Mouse (Mus musculus): Measurements from ENCODE around the gene Bcl2l12. TPM values are rescaled to one million over a fixed set of nuclear protein-coding genes. Genes with fewer than 3 reads are reported as not detected.
A peak's percentile ranks its signal among the peaks of the same experiment; 100 is the strongest.

Bcl2l12 gene
- polyA plus RNA-seq, 1 experiment from 2014 or later = 54.7 TPM

DNA sequence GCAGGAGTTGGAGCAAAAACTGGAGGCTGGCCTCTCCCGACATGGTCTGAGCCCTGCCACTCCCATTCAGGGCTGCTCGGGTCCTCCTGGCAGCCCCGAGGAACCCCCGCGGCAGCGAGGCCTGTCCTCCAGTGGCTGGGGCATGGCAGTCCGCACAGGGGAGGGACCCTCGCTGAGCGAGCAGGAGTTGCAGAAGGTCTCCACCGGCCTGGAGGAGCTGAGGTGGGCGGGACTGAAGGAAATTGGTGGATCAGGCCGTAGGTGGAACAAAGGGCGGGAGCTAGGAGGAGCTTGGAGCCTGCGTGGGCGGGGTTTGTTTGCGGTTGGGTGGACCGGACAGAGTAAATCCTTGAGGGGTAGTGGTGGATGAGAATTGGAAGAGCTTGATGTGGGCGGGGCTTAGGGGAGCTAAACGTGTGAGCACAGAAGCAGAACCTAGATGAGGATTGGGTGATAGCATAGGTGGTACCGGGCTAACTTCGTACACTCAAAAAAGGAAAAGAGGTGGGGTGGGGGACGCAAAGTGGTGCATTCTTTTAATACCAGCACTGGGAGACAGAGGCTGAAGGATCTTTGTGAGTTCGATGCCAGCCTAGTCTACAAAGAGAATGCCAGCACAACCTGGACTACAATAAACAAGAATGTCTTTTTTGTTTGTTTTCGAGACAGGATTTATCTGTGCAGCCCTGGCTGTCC, 45.8 kb downstream of the Bcl2l12 start:
- WGBS = 7% methylated on average over 24 of the region's 24 CpGs
- peaks cover 13% of the 10 kb centered on the region; the same call in 1 of the 2 replicates for H3K4me1 ChIP-seq
- H3K9me3 ChIP-seq = no peaks in the 10 kb centered on the region
- ATAC-seq (ENCODE audit: low FRiP score, low read depth) = peak; percentile 79
- peak overlapping the region; percentile 46 for H3K4me3 ChIP-seq
- peak overlapping the region; percentile 20; the same call in 1 of the 2 replicates for H3K27ac ChIP-seq (replicated peaks)
- no peaks in the 10 kb centered on the region for H3K36me3 ChIP-seq
- peaks cover 44% of the 10 kb centered on the region for H3K27me3 ChIP-seq
- peak overlapping the region; percentile 73 for H3K4me2 ChIP-seq (replicated peaks)
- H3K9ac ChIP-seq (replicated peaks) = peak overlapping the region; percentile 57

- Histone ChIP-seq H3K4me3 (peak overlapping the region; percentile 46), H3K9me3 (no peaks in the 10 kb centered on the region), H3K9ac (replicated peaks) (0 out of 2 replicates have a peak overlapping the region, but pooled peaks have one; percentile 57), H3K4me1 (peaks cover 13% of the 10 kb centered on the region; the same call in 1 of the 2 replicates), H3K36me3 (no peaks in the 10 kb centered on the region), H3K27ac (replicated peaks) (no peak overlapping the region), H3K4me2 (replicated peaks) (peak overlapping the region; percentile 73), H3K27me3 (peaks cover 44% of the 10 kb centered on the region)
- 0% methylated on average over 10 of the region's 10 CpGs for WGBS
- peak; percentile 32 for ATAC-seq (ENCODE audit: low FRiP score, low read depth)
Measured at GRCm38 (mm10) chr7:44951960-44952359, 46.6 kb downstream of the Bcl2l12 start.

GRCm38 (mm10) chr7:44949922-44950321, 48.6 kb downstream of the Bcl2l12 start:
- Histone ChIP-seq H3K27ac (replicated peaks) (no peak overlapping the region), H3K36me3 (no peaks in the 10 kb centered on the region), H3K4me2 (replicated peaks) (no peak overlapping the region), H3K4me3 (no peak overlapping the region), H3K27me3 (peaks cover 44% of the 10 kb centered on the region), H3K9ac (replicated peaks) (no peak overlapping the region), H3K4me1 (peaks cover 13% of the 10 kb centered on the region; the same call in 1 of the 2 replicates), H3K9me3 (no peaks in the 10 kb centered on the region)
- ATAC-seq (ENCODE audit: low FRiP score, low read depth) = no peak
- 76% methylated on average over 6 of the region's 6 CpGs for WGBS

DNA sequence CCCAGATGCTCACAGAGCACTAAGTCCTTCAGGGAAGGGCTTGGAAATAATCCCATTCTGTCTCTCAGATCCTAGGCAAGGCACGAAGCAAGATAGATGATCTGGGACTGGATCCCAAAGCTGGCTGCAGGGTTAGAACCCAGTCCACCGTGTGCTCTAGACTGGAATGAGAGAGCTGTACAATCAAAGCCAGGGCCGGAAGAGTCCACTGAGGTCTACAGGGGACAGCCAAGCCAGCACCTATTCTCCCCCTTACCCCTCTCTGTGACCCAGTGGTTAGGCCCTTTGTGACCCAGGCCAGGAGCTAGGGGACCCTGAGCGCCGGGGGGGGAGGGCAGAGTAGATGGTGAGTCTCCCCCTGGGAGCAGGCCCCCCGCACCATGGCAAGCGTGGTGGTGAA, 55.6 kb downstream of the Bcl2l12 start, which contains the start of gene Tsks:
Tsks (plus strand) TSS at position 301 of the 400 bp plus-strand sequence.
- Histone ChIP-seq H3K4me2 (replicated peaks) (no peak within 1 kb of the TSS), H3K4me3 (no peak within 1 kb of the TSS), H3K9ac (replicated peaks) (no peak within 1 kb of the TSS), H3K27me3 (peaks cover 1% of the 10 kb centered on the region; the same call in 1 of the 2 replicates), H3K9me3 (no peaks in the 10 kb centered on the region), H3K27ac (replicated peaks) (no peak within 1 kb of the TSS), H3K4me1 (no peaks in the 10 kb centered on the region), H3K36me3 (no peaks in the 10 kb centered on the region)
- 81% methylated on average over 7 of the region's 7 CpGs for WGBS
- ATAC-seq (ENCODE audit: low FRiP score, low read depth) = no peak

Small RNAs within 50 kb of the gene (microRNA-seq; reads per million reads assigned to microRNA genes)
- 1.4 reads per million for gene Mir7054

Other genes with a start within 250 kb of the Bcl2l12 start
- 2.9 and 3.5 TPM in 2 replicates for gene Zfp473, start 247.7 kb downstream of the Bcl2l12 start, polyA plus RNA-seq (2016; fragmentation: Nextera tagmentation; extraction: Ambion mirVana)
- 84.9 and 93.4 TPM in 2 replicates for gene Nup62, start 182.6 kb downstream of the Bcl2l12 start, polyA plus RNA-seq (2016; fragmentation: Nextera tagmentation; extraction: Ambion mirVana)
- 1.4 TPM in 2 replicates for gene Il4i1, start 182.3 kb downstream of the Bcl2l12 start, polyA plus RNA-seq (2016; fragmentation: Nextera tagmentation; extraction: Ambion mirVana)
- gene Atf5, start 182.1 kb downstream of the Bcl2l12 start, polyA plus RNA-seq (2016; fragmentation: Nextera tagmentation; extraction: Ambion mirVana) = 5.6 and 6.3 TPM in 2 replicates
- 92.0 and 99.2 TPM in 2 replicates for gene Akt1s1, start 149.7 kb downstream of the Bcl2l12 start, polyA plus RNA-seq (2016; fragmentation: Nextera tagmentation; extraction: Ambion mirVana)
- 97.5 and 101 TPM in 2 replicates for gene Tbc1d17, start 149.6 kb downstream of the Bcl2l12 start, polyA plus RNA-seq (2016; fragmentation: Nextera tagmentation; extraction: Ambion mirVana)
- gene Pnkp, start 141.6 kb downstream of the Bcl2l12 start, polyA plus RNA-seq (2016; fragmentation: Nextera tagmentation; extraction: Ambion mirVana) = 36.4 and 44.0 TPM in 2 replicates
- 605 and 652 TPM in 2 replicates for gene Ptov1, start 128.9 kb downstream of the Bcl2l12 start, polyA plus RNA-seq (2016; fragmentation: Nextera tagmentation; extraction: Ambion mirVana)
- gene Med25, start 106.0 kb downstream of the Bcl2l12 start, polyA plus RNA-seq (2016; fragmentation: Nextera tagmentation; extraction: Ambion mirVana) = 177 and 180 TPM in 2 replicates
- 25.8 and 29.7 TPM in 2 replicates for gene Fuz, start 102.6 kb downstream of the Bcl2l12 start, polyA plus RNA-seq (2016; fragmentation: Nextera tagmentation; extraction: Ambion mirVana)
- 91.0 and 92.9 TPM in 2 replicates for gene Ap2a1, start 69.2 kb downstream of the Bcl2l12 start, polyA plus RNA-seq (2016; fragmentation: Nextera tagmentation; extraction: Ambion mirVana)
- gene Tsks, start 55.5 kb downstream of the Bcl2l12 start, polyA plus RNA-seq (2016; fragmentation: Nextera tagmentation; extraction: Ambion mirVana) = 0.20 TPM in 1 of 2 replicates, not detected in the other
- 40.6 and 43.7 TPM in 2 replicates for gene Cpt1c, start 23.9 kb downstream of the Bcl2l12 start, polyA plus RNA-seq (2016; fragmentation: Nextera tagmentation; extraction: Ambion mirVana)
- gene Prmt1, start 12.1 kb downstream of the Bcl2l12 start, polyA plus RNA-seq (2016; fragmentation: Nextera tagmentation; extraction: Ambion mirVana) = 643 and 658 TPM in 2 replicates
- gene Irf3, start 1.1 kb downstream of the Bcl2l12 start, polyA plus RNA-seq (2016; fragmentation: Nextera tagmentation; extraction: Ambion mirVana) = 66.7 and 70.6 TPM in 2 replicates
- 48.1 and 52.4 TPM in 2 replicates for gene Scaf1, start 17.7 kb upstream of the Bcl2l12 start, polyA plus RNA-seq (2016; fragmentation: Nextera tagmentation; extraction: Ambion mirVana)
- 15.6 and 17.3 TPM in 2 replicates for gene Rras, start 19.2 kb upstream of the Bcl2l12 start, polyA plus RNA-seq (2016; fragmentation: Nextera tagmentation; extraction: Ambion mirVana)
- gene Prr12, start 54.2 kb upstream of the Bcl2l12 start, polyA plus RNA-seq (2016; fragmentation: Nextera tagmentation; extraction: Ambion mirVana) = 13.7 and 14.1 TPM in 2 replicates
- gene Nosip, start 63.7 kb upstream of the Bcl2l12 start, polyA plus RNA-seq (2016; fragmentation: Nextera tagmentation; extraction: Ambion mirVana) = 53.6 and 54.6 TPM in 2 replicates
- gene Prrg2, start 64.0 kb upstream of the Bcl2l12 start, polyA plus RNA-seq (2016; fragmentation: Nextera tagmentation; extraction: Ambion mirVana) = 15.9 and 17.8 TPM in 2 replicates
- 106 and 151 TPM in 2 replicates for gene Rcn3, start 93.5 kb upstream of the Bcl2l12 start, polyA plus RNA-seq (2016; fragmentation: Nextera tagmentation; extraction: Ambion mirVana)
- gene Fcgrt, start 105.1 kb upstream of the Bcl2l12 start, polyA plus RNA-seq (2016; fragmentation: Nextera tagmentation; extraction: Ambion mirVana) = 17.3 and 25.9 TPM in 2 replicates
- gene Rps11, start 125.7 kb upstream of the Bcl2l12 start, polyA plus RNA-seq (2016; fragmentation: Nextera tagmentation; extraction: Ambion mirVana) = 1,160 and 1,195 TPM in 2 replicates
- gene Rpl13a, start 130.0 kb upstream of the Bcl2l12 start, polyA plus RNA-seq (2016; fragmentation: Nextera tagmentation; extraction: Ambion mirVana) = 1,022 and 1,026 TPM in 2 replicates
- 0.25 and 0.45 TPM in 2 replicates for gene Gm45713, start 137.5 kb upstream of the Bcl2l12 start, polyA plus RNA-seq (2016; fragmentation: Nextera tagmentation; extraction: Ambion mirVana)
- gene Flt3l, start 137.7 kb upstream of the Bcl2l12 start, polyA plus RNA-seq (2016; fragmentation: Nextera tagmentation; extraction: Ambion mirVana) = 0.64 and 1.2 TPM in 2 replicates
- 92.3 and 103 TPM in 2 replicates for gene Pih1d1, start 155.6 kb upstream of the Bcl2l12 start, polyA plus RNA-seq (2016; fragmentation: Nextera tagmentation; extraction: Ambion mirVana)
- gene Aldh16a1, start 155.9 kb upstream of the Bcl2l12 start, polyA plus RNA-seq (2016; fragmentation: Nextera tagmentation; extraction: Ambion mirVana) = 38.0 and 39.4 TPM in 2 replicates
- gene Slc17a7, start 165.2 kb upstream of the Bcl2l12 start, polyA plus RNA-seq (2016; fragmentation: Nextera tagmentation; extraction: Ambion mirVana) = 0.61 and 1.0 TPM in 2 replicates
- gene Gfy, start 180.9 kb upstream of the Bcl2l12 start, polyA plus RNA-seq (2016; fragmentation: Nextera tagmentation; extraction: Ambion mirVana) = not detected in 2 replicates
- 1.3 and 2.4 TPM in 2 replicates for gene Pth2, start 182.3 kb upstream of the Bcl2l12 start, polyA plus RNA-seq (2016; fragmentation: Nextera tagmentation; extraction: Ambion mirVana)
- 0.63 and 0.75 TPM in 2 replicates for gene Ccdc155, start 206.2 kb upstream of the Bcl2l12 start, polyA plus RNA-seq (2016; fragmentation: Nextera tagmentation; extraction: Ambion mirVana)
- 1.0 and 1.4 TPM in 2 replicates for gene Dkkl1, start 213.4 kb upstream of the Bcl2l12 start, polyA plus RNA-seq (2016; fragmentation: Nextera tagmentation; extraction: Ambion mirVana)
- gene Tead2, start 217.0 kb upstream of the Bcl2l12 start, polyA plus RNA-seq (2016; fragmentation: Nextera tagmentation; extraction: Ambion mirVana) = 237 and 248 TPM in 2 replicates
- 1.3 and 1.7 TPM in 2 replicates for gene Cd37, start 240.4 kb upstream of the Bcl2l12 start, polyA plus RNA-seq (2016; fragmentation: Nextera tagmentation; extraction: Ambion mirVana)
- 0.14 TPM in 1 of 2 replicates, not detected in the other for gene Slc6a16, start 242.4 kb upstream of the Bcl2l12 start, polyA plus RNA-seq (2016; fragmentation: Nextera tagmentation; extraction: Ambion mirVana)

Measured in midbrain, embryonic 12.5 days (tissue).